Mouse (Mus musculus) megakaryocyte, embryonic 14.5 days (primary cell): Measurements from ENCODE around the gene Lmo1.

ENCODE experiments used
- FLI1 ChIP-seq: IDR thresholded peaks from 2 replicates; pipeline ENCODE4 v1.6.1; 2012; ENCODE audit warnings: low read length, inconsistent platforms, mixed read lengths
- GATA1 ChIP-seq: IDR thresholded peaks from 3 replicates; pipeline ENCODE4 v1.6.1; 2012; ENCODE audit warnings: mixed read lengths, low read length, inconsistent platforms, borderline replicate concordance

- TF ChIP-seq GATA1 (no peak), FLI1 (no peak)
Measured at GRCm38 (mm10) chr7:109174337-109174948, 564 bp downstream of the Lmo1 start.
